Mouse (Mus musculus) heart, embryonic 16.5 days (tissue): Measurements from ENCODE around the gene Pabpn1l. TPM values are rescaled to one million over a fixed set of nuclear protein-coding genes. Genes with fewer than 3 reads are reported as not detected.

Experiments used
- ATAC-seq: fragments of 200-750 bp; cut with Nextera tagmentation; replicated peaks from 2 replicates; pipeline ENCODE4 v1.8.0; 2017; ENCODE audit warnings: moderate number of reproducible peaks; ENCODE audit not compliant: insufficient read depth, low FRiP score; ENCODE audit errors: extremely low read depth
- H3K27ac ChIP-seq: fragments of 300-500 bp; sonication (generic); 2 replicates; pipeline ENCODE4 v1.5.1; 2014; ENCODE audit warnings: mild to moderate bottlenecking, low read length, control low read depth, moderate library complexity
- H3K27me3 ChIP-seq: fragments of 300-500 bp; sonication (generic); 2 replicates; pipeline ENCODE4 v1.6.1; 2014; ENCODE audit warnings: low read length, mixed read lengths; ENCODE audit not compliant: control insufficient read depth, insufficient read depth
- H3K36me3 ChIP-seq: fragments of 300-500 bp; sonication (generic); 2 replicates; pipeline ENCODE4 v1.6.1; 2014; ENCODE audit not compliant: control insufficient read depth, insufficient read depth
- H3K4me1 ChIP-seq: fragments of 300-500 bp; sonication (generic); 2 replicates; pipeline ENCODE4 v1.6.1; 2014; ENCODE audit warnings: low read length, mixed read lengths; ENCODE audit not compliant: control insufficient read depth, insufficient read depth
- H3K4me2 ChIP-seq: fragments of 300-500 bp; sonication (generic); 2 replicates; pipeline ENCODE4 v1.6.1; 2014; ENCODE audit warnings: low read depth, mild to moderate bottlenecking, control low read depth, low read length
- H3K4me3 ChIP-seq: fragments of 300-500 bp; sonication (generic); 2 replicates; pipeline ENCODE4 v1.5.1; 2014; ENCODE audit warnings: mild to moderate bottlenecking, control low read depth, low read length
- H3K9ac ChIP-seq: fragments of 300-500 bp; sonication (generic); 2 replicates; pipeline ENCODE4 v1.6.1; 2014; ENCODE audit warnings: low read length, control low read depth
- H3K9me3 ChIP-seq: fragments of 300-500 bp; sonication (generic); replicated peaks from 2 replicates; pipeline ENCODE4 v1.6.1; 2016; ENCODE audit warnings: low read length; ENCODE audit not compliant: control insufficient read depth
- WGBS: fragments of 180-500 bp; shearing (Covaris S2); extraction: QIAGEN DNeasy Blood & Tissue Kit; methylation state at CpG from one replicate; pipeline ENCODE4 v1.1.7; 2014; 5-methylcytosine and 5-hydroxymethylcytosine counted together
- polyA plus RNA-seq: library from polyadenylated mRNA; unstranded; fragments of >200 nt; fragmentation: Nextera tagmentation; extraction: Ambion mirVana; gene quantifications from 2 replicates; pipeline ENCODE4 v1.2.1, GENCODE M21; 2015

The Pabpn1l gene
- polyA plus RNA-seq, 1 experiment from 2014 or later = not detected

DNA sequence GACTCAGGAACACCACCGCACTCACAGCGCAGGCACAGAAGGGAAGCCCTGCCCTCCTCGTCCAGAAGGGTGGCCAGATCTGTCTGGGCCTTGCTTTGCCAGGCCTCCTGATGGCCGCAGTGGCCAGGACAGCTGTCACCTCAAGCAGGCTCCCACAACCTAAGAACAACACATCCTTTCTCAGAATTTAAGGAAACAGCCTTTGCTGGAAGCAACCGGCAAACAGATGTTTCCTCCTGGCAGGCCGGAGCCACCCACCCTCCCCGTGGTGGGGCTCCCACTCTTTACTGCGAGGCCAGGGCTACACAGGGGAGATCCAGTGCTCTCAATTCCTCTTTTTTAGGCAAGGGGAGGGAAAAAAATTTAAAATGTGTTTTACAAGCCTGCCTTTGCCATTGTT is 42.7 kb upstream of the Pabpn1l start:
- Histone ChIP-seq H3K4me2 (no peak overlapping the region), H3K4me3 (no peak overlapping the region), H3K27me3 (no peaks in the 10 kb centered on the region), H3K4me1 (peaks cover 63% of the 10 kb centered on the region), H3K9ac (no peak overlapping the region; the same call in 1 of the 2 replicates), H3K36me3 (no peaks in the 10 kb centered on the region), H3K27ac (peak overlapping the region; percentile 91), H3K9me3 (no peaks in the 10 kb centered on the region)
- 48% methylated on average over 8 of the region's 8 CpGs for WGBS
- peak; percentile 40 for ATAC-seq

DNA sequence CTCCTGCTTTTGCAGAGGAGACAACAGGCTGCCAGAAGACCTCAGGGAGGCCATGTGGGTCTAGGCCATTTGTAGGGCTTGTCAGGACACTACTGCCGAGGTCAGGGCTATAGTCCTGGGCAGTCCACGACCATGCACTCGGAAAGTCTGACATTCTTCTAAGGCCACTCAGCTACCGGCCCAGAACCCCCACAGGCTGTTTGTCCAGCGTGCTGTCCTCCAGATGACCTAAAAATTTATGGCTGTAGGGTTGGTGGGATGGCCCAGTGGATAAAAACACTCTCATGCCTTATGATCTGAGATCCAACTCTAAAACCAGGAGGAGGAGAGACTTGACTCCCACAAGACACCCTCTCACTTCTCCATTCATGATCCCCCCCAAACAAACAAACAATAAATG is 41.1 kb upstream of the Pabpn1l start:
- H3K27me3 ChIP-seq = no peaks in the 10 kb centered on the region
- H3K4me3 ChIP-seq = no peak overlapping the region
- ATAC-seq = no peak
- H3K27ac ChIP-seq = no peak overlapping the region
- peaks cover 63% of the 10 kb centered on the region for H3K4me1 ChIP-seq
- no peaks in the 10 kb centered on the region for H3K36me3 ChIP-seq
- H3K9ac ChIP-seq = no peak overlapping the region
- 74% methylated on average over 5 of the region's 5 CpGs for WGBS
- no peaks in the 10 kb centered on the region for H3K9me3 ChIP-seq
- H3K4me2 ChIP-seq = no peak overlapping the region

DNA sequence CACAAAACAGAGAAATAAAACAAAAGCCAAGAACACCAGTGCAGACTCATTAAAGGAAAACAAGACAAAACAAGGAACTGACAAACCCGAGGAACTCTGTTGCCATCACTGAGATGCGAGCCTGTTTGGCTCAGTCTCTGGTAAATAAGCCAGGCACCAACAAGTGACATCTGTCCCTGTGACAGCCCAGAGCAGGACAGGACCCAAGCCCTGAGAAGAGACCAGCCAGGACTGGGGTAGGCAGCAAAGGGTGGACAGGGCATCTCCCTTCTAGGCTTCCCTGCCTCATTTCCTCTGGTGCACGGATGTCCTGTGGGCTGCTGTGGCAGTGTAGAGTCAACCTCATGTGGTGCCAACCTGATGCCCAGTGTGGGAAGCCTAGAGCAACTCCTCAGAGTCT is 40.6 kb upstream of the Pabpn1l start:
- WGBS = 69% methylated on average over 3 of the region's 3 CpGs
- no peak overlapping the region for H3K4me3 ChIP-seq
- no peak overlapping the region for H3K9ac ChIP-seq
- peaks cover 65% of the 10 kb centered on the region for H3K4me1 ChIP-seq
- H3K27ac ChIP-seq = no peak overlapping the region
- H3K36me3 ChIP-seq = no peaks in the 10 kb centered on the region
- H3K9me3 ChIP-seq = no peaks in the 10 kb centered on the region
- ATAC-seq = no peak
- H3K27me3 ChIP-seq = no peaks in the 10 kb centered on the region
- H3K4me2 ChIP-seq = no peak overlapping the region

DNA sequence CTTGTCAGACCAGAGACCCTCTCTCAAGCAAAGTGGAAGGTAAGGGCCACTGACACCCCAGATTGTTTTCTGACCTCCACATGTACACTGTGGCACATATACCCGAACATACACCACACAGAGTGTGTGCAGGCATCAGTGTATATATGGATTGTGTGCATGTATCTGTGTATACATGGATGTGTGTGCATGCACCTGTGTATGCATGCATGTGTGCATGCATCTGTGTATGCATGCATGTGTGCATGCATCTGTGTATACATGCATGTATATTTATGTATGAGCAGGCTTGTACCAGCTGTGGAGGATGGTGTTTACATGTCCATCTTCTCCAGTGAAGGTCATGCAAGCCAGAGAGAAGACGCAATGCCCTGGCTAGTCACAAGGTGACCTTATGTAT is 39.4 kb upstream of the Pabpn1l start:
- H3K9me3 ChIP-seq = no peaks in the 10 kb centered on the region
- H3K36me3 ChIP-seq = no peaks in the 10 kb centered on the region
- no peak overlapping the region for H3K4me3 ChIP-seq
- no peak overlapping the region for H3K9ac ChIP-seq
- no peak for ATAC-seq
- WGBS = 74% methylated on average over 2 of the region's 2 CpGs
- H3K27me3 ChIP-seq = no peaks in the 10 kb centered on the region
- H3K4me2 ChIP-seq = no peak overlapping the region
- peaks cover 56% of the 10 kb centered on the region for H3K4me1 ChIP-seq
- H3K27ac ChIP-seq = no peak overlapping the region

DNA sequence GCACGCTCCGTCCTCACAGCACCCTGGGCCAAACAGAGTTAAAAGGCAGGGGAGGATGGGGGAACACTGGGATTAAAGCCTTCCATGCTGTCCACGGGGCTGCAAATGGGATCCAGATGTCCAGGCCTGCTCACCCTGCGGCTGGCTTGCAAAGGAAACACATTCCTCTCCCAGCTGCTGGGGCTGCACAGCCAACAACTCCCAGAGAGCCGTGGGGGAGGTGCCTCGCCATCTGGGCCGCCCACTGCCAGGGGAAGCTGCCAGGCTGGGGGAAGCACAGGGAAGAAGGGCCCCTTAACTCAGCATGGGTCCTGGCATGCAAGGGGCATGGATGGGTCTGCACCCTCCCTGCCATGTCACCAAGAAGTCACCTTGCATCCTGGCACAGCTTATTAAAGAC is 38.6 kb upstream of the Pabpn1l start:
- Histone ChIP-seq H3K27me3 (no peaks in the 10 kb centered on the region), H3K9ac (peak overlapping the region; percentile 18; the same call in 1 of the 2 replicates), H3K4me3 (no peak overlapping the region), H3K4me1 (peaks cover 51% of the 10 kb centered on the region), H3K9me3 (no peaks in the 10 kb centered on the region), H3K27ac (peak overlapping the region; percentile 43), H3K36me3 (no peaks in the 10 kb centered on the region), H3K4me2 (no peak overlapping the region)
- ATAC-seq = peak; percentile 17; the same call in 1 of the 2 replicates
- WGBS = 26% methylated on average over 7 of the region's 7 CpGs

DNA sequence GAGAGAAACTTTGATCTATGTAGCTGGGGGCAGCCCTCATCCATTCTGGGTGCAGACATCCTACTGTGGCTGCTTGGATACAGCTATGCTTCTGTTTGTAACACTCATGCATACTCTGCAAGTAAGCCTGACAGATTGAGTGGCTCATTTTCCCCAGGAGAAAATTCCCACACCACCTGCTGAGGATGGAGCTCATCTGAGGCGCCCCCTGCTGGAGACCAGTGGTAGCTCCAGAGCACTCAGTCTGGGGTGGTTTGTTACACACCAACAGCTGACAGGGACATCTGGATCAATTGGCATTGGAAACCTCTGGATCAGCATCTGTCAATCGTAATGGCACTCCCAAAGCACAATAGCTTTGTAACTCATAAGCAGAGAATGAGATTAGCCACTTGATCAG is 37.5 kb upstream of the Pabpn1l start:
- H3K36me3 ChIP-seq = no peaks in the 10 kb centered on the region
- no peak overlapping the region for H3K4me3 ChIP-seq
- no peak overlapping the region for H3K27ac ChIP-seq
- no peak overlapping the region for H3K4me2 ChIP-seq
- peaks cover 52% of the 10 kb centered on the region for H3K4me1 ChIP-seq
- H3K9ac ChIP-seq = no peak overlapping the region
- 83% methylated on average over 2 of the region's 2 CpGs for WGBS
- no peaks in the 10 kb centered on the region for H3K9me3 ChIP-seq
- no peaks in the 10 kb centered on the region for H3K27me3 ChIP-seq
- no peak for ATAC-seq

DNA sequence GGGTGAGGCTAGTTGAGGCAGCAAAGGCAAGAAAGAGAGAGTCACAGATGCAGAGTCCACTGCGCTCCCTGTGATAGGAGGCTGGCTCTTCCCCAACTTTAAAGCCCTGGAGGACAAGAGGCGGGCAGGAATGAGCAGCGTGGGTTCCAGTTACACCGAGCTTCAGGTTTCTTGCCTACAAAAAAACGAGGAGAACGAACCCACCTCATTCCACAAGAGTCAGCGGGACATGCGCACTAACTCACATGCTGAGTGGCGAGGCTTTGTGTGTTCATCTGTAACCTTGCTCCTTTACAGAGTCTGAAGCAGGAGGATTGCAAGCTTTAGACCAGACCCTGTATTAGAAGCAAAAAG is 36.2 kb upstream of the Pabpn1l start:
- H3K4me1 ChIP-seq = peaks cover 47% of the 10 kb centered on the region
- no peak overlapping the region for H3K4me2 ChIP-seq
- WGBS = 85% methylated on average over 9 of the region's 9 CpGs
- no peak overlapping the region for H3K27ac ChIP-seq
- no peak overlapping the region for H3K4me3 ChIP-seq
- ATAC-seq = no peak
- H3K27me3 ChIP-seq = no peaks in the 10 kb centered on the region
- H3K36me3 ChIP-seq = no peaks in the 10 kb centered on the region
- H3K9ac ChIP-seq = no peak overlapping the region
- H3K9me3 ChIP-seq = no peaks in the 10 kb centered on the region

DNA sequence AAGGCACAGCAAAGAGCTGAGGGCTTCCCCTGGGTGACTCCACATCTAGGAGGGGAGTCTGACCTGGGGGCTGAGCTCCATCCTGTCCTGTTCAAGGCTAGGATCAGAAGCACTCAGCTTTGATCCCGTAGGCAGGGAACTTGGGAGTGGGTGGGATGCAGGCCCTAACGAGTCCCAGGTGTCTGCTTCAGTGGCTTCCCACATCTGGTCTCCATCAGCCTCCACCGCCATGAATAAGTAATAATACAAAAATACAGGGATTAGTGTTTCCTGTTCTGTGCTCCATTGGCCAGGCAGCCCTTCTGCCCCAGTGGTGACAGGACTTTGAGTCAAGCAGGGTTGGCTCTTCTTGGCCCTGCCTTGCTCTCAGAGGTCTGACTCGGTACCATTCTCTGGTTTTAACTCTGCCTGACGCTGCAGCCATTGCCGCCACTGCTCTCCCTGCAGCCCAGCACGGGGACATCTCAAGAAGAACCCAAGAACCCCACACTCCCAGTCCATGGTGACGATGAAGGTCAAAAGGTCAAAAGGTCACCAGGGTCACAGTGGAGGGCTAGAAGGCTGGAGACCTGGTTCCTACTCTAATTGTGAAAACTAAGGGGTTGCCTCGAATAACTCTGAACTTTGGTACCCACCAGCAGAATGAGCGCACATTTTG is 35.7 kb upstream of the Pabpn1l start:
- no peak for ATAC-seq
- H3K36me3 ChIP-seq = no peaks in the 10 kb centered on the region
- H3K27ac ChIP-seq = peak overlapping the region; percentile 34; the same call in 1 of the 2 replicates
- H3K27me3 ChIP-seq = no peaks in the 10 kb centered on the region
- H3K4me3 ChIP-seq = no peak overlapping the region
- H3K9me3 ChIP-seq = no peaks in the 10 kb centered on the region
- whole genome bisulfite sequencing = 67% methylated on average over 10 of the region's 10 CpGs
- no peak overlapping the region for H3K9ac ChIP-seq
- H3K4me1 ChIP-seq = peaks cover 42% of the 10 kb centered on the region
- H3K4me2 ChIP-seq = no peak overlapping the region

DNA sequence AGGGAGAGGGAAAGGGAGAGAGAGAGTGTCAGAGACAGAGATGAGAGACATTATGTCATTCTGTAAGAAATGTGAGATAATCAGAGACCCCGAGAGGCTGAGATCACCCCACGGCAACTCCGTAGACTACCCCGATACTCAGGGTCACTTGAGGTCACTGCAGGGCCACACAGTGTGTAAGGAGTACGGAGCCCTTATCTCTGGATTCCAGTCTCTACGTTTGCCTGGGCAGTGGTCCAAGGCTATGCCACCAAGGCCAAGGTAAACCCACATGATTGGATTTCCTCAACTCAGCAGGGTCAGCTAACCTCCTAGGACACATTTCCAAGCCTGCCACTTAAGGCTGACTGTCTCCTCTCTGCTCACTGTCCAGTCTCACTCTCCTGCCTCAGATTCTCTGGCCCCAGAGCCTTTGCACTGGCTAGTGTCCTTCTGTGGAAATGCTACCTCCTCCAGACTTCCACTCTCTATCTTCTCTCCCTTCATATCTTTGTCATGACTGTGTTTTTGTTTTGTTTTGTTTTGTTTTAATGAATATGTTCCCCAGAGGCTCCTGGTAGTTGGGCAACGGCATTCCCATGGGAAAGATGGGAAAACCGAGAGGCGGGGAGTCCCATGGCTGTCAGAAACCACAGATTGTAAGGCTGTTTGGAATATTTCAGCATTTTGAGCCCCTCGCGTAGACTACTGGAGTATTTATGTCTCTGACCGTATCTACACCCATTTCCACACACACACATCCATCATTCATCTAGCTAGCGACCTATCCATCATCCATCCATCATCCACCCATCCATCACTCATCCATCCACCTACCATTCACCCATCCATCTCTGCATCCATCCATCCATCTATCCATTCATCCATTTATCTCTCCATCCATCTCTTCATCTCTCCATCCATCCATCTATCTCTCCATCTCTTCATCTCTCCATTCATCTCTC is 33.8 kb upstream of the Pabpn1l start:
- 43% methylated on average over 13 of the region's 13 CpGs for WGBS
- Histone ChIP-seq H3K36me3 (no peaks in the 10 kb centered on the region), H3K4me3 (no peak overlapping the region), H3K4me2 (no peak overlapping the region), H3K4me1 (peaks cover 36% of the 10 kb centered on the region), H3K27me3 (no peaks in the 10 kb centered on the region), H3K9me3 (no peaks in the 10 kb centered on the region), H3K27ac (no peak overlapping the region), H3K9ac (no peak overlapping the region)
- ATAC-seq = peak; percentile 70
